Mouse (Mus musculus) liver, adult 2 months (tissue): Measurements from ENCODE around the gene Pald1. TPM values are rescaled to one million over a fixed set of nuclear protein-coding genes. Genes with fewer than 3 reads are reported as not detected.

ENCODE experiments used
- DNase-seq: peaks from one replicate; pipeline ENCODE4 v3.0.0-alpha.2; 2011; ENCODE audit warnings: low read depth, low spot score; ENCODE audit errors: extremely low read depth
- H3K27ac ChIP-seq: fragments of 200-500 bp; replicated peaks from 2 replicates; pipeline ENCODE4 v1.5.1; 2012; ENCODE audit warnings: low read depth, mild to moderate bottlenecking, control low read depth, inconsistent platforms, low read length; ENCODE audit not compliant: insufficient read depth
- H3K27me3 ChIP-seq: fragments of 200-500 bp; 2 replicates; pipeline ENCODE4 v1.6.1; 2012; ENCODE audit warnings: mild to moderate bottlenecking, moderate library complexity, low read length, inconsistent platforms; ENCODE audit not compliant: control insufficient read depth, insufficient read depth
- H3K36me3 ChIP-seq: fragments of 200-500 bp; 2 replicates; pipeline ENCODE4 v1.6.1; 2012; ENCODE audit warnings: low read length, inconsistent platforms; ENCODE audit not compliant: control insufficient read depth, insufficient read depth
- H3K4me1 ChIP-seq: fragments of 200-500 bp; 2 replicates; pipeline ENCODE4 v1.6.1; 2011; ENCODE audit warnings: low read length; ENCODE audit not compliant: control insufficient read depth, insufficient read depth
- H3K4me3 ChIP-seq: fragments of 200-500 bp; 2 replicates; pipeline ENCODE4 v1.5.1; 2011; ENCODE audit warnings: low read depth, mild to moderate bottlenecking, control low read depth, low read length, moderate library complexity; ENCODE audit not compliant: insufficient read depth
- H3K79me2 ChIP-seq: fragments of 200-500 bp; 2 replicates; pipeline ENCODE4 v1.6.1; 2012; ENCODE audit warnings: inconsistent platforms, mild to moderate bottlenecking, low read length, moderate library complexity; ENCODE audit not compliant: control insufficient read depth, insufficient read depth
- H3K9ac ChIP-seq: fragments of 200-500 bp; 2 replicates; pipeline ENCODE4 v1.6.1; 2012; ENCODE audit warnings: low read depth, mild to moderate bottlenecking, control low read depth, inconsistent platforms, low read length
- CTCF ChIP-seq: fragments of 200-500 bp; IDR thresholded peaks from 2 replicates; pipeline ENCODE4 v1.5.1; 2011; ENCODE audit warnings: low read depth, low read length, control low read depth
- POLR2A ChIP-seq: fragments of 200-500 bp; IDR thresholded peaks from 2 replicates; pipeline ENCODE4 v1.6.1; 2011; ENCODE audit warnings: low read length, control low read depth; ENCODE audit not compliant: insufficient read depth; ENCODE audit errors: extremely low read depth
- WGBS: fragments of 180-500 bp; shearing (Covaris S2); methylation state at CpG from one replicate; pipeline ENCODE4 v1.1.7; 2018; 5-methylcytosine and 5-hydroxymethylcytosine counted together
- polyA plus RNA-seq: library from polyadenylated mRNA; depleted of rRNA; stranded (reverse); fragments of >200 nt; gene quantifications from 2 replicates; pipeline ENCODE4 v1.2.3, GENCODE M21; 2012
- total RNA-seq: library from RNA; depleted of rRNA; stranded (reverse); fragments of >200 nt; gene quantifications from 2 replicates; pipeline ENCODE4 v1.2.3, GENCODE M21; 2014

Gene Pald1
- total and polyA plus RNA-seq, 2 experiments, result 7.5 to 8.1 TPM

DNA sequence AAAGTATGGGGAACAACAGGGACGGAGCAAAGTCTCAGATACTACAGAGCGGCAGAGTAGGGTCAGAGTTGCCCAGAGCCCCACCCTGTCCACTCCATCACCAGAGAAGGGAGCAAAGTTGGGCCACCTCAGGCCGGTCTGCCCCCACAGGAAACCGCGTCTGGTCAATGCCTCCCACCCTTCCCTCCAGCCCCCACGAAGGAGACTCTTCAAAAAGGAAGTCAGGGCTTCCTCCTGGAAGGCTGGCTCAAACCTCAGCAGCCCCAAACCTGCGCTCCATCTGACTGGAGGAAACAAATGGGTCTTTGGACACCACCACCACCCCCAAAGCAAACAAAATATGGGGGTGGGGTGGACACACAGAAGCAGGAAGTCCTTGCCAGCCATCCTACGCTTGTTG, 1.5 kb downstream of the Pald1 start:
- no peak overlapping the region; the same call in 1 of the 2 replicates for H3K27ac ChIP-seq
- TF ChIP-seq CTCF (no peak), POLR2A (no peak)
- H3K9ac ChIP-seq, result peak overlapping the region; percentile 21; the same call in 1 of the 2 replicates
- no peak for DNase-seq
- peaks cover 16% of the 10 kb centered on the region; the same call in 1 of the 2 replicates for H3K79me2 ChIP-seq
- no peaks in the 10 kb centered on the region for H3K27me3 ChIP-seq
- H3K36me3 ChIP-seq, result no peaks in the 10 kb centered on the region
- peak overlapping the region; percentile 67 for H3K4me3 ChIP-seq
- H3K4me1 ChIP-seq, result peaks cover 8% of the 10 kb centered on the region; the same call in 1 of the 2 replicates
- 26% methylated on average over 8 of the region's 8 CpGs for WGBS

DNA sequence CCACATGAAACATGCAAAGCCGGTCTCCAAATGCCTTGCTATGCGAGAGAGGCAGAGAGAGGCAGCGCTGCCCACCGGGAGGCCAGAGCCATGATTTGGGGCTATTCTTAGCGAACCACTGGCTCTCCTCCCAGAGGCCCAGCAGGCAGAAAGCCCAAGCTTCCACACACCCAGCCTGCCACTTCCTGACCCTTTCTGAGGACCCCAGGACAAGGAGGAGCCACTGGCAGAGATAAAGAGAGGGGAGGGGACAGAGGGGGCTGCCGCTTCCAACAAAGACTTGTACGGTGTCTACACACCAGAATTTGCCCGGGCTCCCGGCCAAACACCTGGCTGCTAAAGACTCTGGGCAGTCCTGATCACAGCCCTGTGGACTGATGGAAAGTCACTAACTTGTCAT, 3.1 kb downstream of the Pald1 start:
- Histone ChIP-seq H3K4me3 (no peak overlapping the region), H3K27me3 (no peaks in the 10 kb centered on the region), H3K9ac (no peak overlapping the region; the same call in 1 of the 2 replicates), H3K27ac (peak overlapping the region; percentile 7; the same call in 1 of the 2 replicates), H3K36me3 (no peaks in the 10 kb centered on the region), H3K4me1 (peaks cover 8% of the 10 kb centered on the region; the same call in 1 of the 2 replicates), H3K79me2 (peaks cover 16% of the 10 kb centered on the region; the same call in 1 of the 2 replicates)
- no peak for TF ChIP-seq POLR2A
- TF ChIP-seq CTCF, result no peak
- 57% methylated on average over 9 of the region's 9 CpGs for WGBS
- DNase-seq, result no peak

DNA sequence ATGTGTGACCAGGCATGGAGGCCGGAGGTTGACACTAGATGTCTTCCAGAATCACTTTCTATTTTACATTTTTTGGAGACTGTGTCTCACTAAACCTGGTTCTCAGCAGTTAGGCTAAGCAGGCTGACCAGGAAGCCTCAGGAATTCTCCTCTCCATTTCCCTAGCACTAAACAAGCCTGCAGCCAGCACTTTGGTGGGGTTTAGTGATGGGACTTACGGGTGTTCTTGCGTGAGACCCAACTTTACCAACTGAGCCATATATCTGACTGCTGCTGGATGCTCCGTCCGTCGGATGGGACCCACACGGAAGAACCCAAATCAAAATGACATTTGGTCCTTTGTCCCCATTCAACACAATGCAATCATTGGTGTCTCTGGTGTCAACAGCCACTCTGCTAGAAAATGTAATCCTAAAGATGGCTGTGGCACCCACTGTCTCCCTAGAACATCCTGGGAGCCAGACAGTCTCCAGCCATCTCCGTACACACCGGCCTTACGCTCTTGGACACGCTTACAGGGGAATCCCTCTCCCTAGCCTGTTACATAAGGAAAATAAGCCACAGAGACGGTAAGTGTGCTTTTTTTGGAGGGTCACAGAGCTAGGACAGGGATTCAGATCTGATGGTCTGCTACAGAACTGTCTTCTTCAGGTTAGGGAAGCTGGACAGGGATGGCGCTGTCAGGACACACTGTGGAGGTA, 3.8 kb downstream of the Pald1 start:
- H3K9ac ChIP-seq, result no peak overlapping the region; the same call in 1 of the 2 replicates
- peaks cover 8% of the 10 kb centered on the region; the same call in 1 of the 2 replicates for H3K4me1 ChIP-seq
- no peak overlapping the region for H3K4me3 ChIP-seq
- H3K36me3 ChIP-seq, result no peaks in the 10 kb centered on the region
- WGBS, result 85% methylated on average over 13 of the region's 13 CpGs
- no peak for TF ChIP-seq POLR2A
- no peak for TF ChIP-seq CTCF
- H3K27me3 ChIP-seq, result no peaks in the 10 kb centered on the region
- peaks cover 16% of the 10 kb centered on the region; the same call in 1 of the 2 replicates for H3K79me2 ChIP-seq
- no peak for DNase-seq
- peak overlapping the region; percentile 7; the same call in 1 of the 2 replicates for H3K27ac ChIP-seq

DNA sequence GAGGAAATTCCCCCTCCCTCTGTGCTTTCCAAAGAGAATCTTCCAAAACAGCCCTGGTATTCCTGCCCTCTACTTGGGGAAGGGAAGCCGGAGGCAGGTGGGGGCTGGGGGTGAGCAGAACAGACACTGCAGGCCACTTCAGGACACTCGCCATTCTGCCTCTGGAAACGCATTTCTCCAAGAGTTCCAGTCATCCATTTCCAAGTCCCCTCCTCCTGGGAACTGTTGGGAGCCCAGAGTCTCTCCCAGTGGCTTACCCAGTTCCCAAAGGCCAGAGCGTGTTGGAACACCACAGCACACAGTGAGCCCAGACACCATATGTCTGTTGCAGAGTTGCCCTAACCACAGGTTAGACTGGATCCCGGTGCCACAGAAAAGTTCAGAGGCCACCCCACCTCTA, 4.6 kb downstream of the Pald1 start:
- Histone ChIP-seq H3K79me2 (peaks cover 16% of the 10 kb centered on the region; the same call in 1 of the 2 replicates), H3K27ac (no peak overlapping the region), H3K36me3 (no peaks in the 10 kb centered on the region), H3K4me3 (no peak overlapping the region), H3K9ac (no peak overlapping the region), H3K27me3 (no peaks in the 10 kb centered on the region), H3K4me1 (peaks cover 8% of the 10 kb centered on the region)
- DNase-seq, result no peak
- WGBS, result 82% methylated on average over 5 of the region's 5 CpGs
- no peak for TF ChIP-seq POLR2A

DNA sequence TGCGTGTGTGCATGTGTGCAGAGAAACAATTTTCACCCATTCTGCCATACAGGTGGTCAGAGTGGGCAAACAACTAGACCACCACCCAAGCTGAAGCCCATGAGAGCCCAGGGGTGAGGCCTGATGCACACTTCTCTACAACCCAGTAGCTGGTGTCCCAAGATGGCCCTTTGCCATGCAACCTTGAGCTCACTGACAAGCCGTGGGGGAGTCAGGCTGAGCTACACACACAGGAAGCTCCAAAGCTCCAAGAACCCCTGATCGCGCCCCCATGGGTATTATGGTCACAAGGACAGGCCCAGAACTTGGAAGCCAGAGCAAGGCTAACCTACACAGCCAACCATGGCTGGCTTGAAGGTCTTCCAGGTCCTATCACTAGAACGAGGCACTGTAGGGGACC, 5.3 kb downstream of the Pald1 start:
- Histone ChIP-seq H3K27ac (no peak overlapping the region), H3K9ac (no peak overlapping the region), H3K27me3 (no peaks in the 10 kb centered on the region), H3K79me2 (peaks cover 17% of the 10 kb centered on the region; the same call in 1 of the 2 replicates), H3K36me3 (no peaks in the 10 kb centered on the region), H3K4me1 (peaks cover 8% of the 10 kb centered on the region), H3K4me3 (no peak overlapping the region)
- WGBS, result 86% methylated on average over 5 of the region's 5 CpGs
- DNase-seq, result no peak
- TF ChIP-seq CTCF (no peak), POLR2A (no peak)
